Mouse (Mus musculus) lung, embryonic 14.5 days (tissue): ENCODE results near the gene Fyn. TPM values are rescaled to one million over a fixed set of nuclear protein-coding genes. Genes with fewer than 3 reads are reported as not detected.
A peak's percentile ranks its signal among the peaks of the same experiment; 100 is the strongest.

ENCODE experiments used
- ATAC-seq: fragments of 200-750 bp; cut with Nextera tagmentation; 2 replicates; pipeline ENCODE4 v1.8.0; 2017; ENCODE audit warnings: mild to moderate bottlenecking, moderate TSS enrichment, moderate library complexity; ENCODE audit not compliant: insufficient read depth
- DNase-seq: peaks from one replicate; pipeline ENCODE4 v3.0.0-alpha.2; 2015
- H3K27ac ChIP-seq: fragments of 300-500 bp; sonication (generic); 2 replicates; pipeline ENCODE4 v1.5.1; 2014; ENCODE audit warnings: low read depth, mild to moderate bottlenecking, moderate library complexity
- H3K27me3 ChIP-seq: fragments of 300-500 bp; sonication (generic); 2 replicates; pipeline ENCODE4 v1.6.1; 2014; ENCODE audit warnings: low read length, control low read depth; ENCODE audit not compliant: insufficient read depth
- H3K36me3 ChIP-seq: fragments of 300-500 bp; sonication (generic); 2 replicates; pipeline ENCODE4 v1.6.1; 2014; ENCODE audit warnings: control low read depth; ENCODE audit not compliant: insufficient read depth
- H3K4me1 ChIP-seq: fragments of 300-500 bp; sonication (generic); 2 replicates; pipeline ENCODE4 v1.6.1; 2014; ENCODE audit warnings: antibody characterized with exemption, control low read depth; ENCODE audit not compliant: insufficient read depth
- H3K4me2 ChIP-seq: fragments of 300-500 bp; sonication (generic); 2 replicates; pipeline ENCODE4 v1.6.1; 2014; ENCODE audit warnings: mild to moderate bottlenecking
- H3K4me3 ChIP-seq: fragments of 300-500 bp; sonication (generic); 2 replicates; pipeline ENCODE4 v1.5.1; 2014; ENCODE audit warnings: low read depth, low read length
- H3K9ac ChIP-seq: fragments of 300-500 bp; sonication (generic); 2 replicates; pipeline ENCODE4 v1.6.1; 2014
- H3K9me3 ChIP-seq: fragments of 300-500 bp; sonication (generic); 2 replicates; pipeline ENCODE4 v1.6.1; 2016; ENCODE audit warnings: low read depth, low read length, control low read depth
- CTCF ChIP-seq: IDR thresholded peaks from 2 replicates; pipeline ENCODE4 v1.5.1; 2016; ENCODE audit warnings: antibody characterized with exemption, low read depth
- WGBS: fragments of 180-500 bp; shearing (Covaris S2); extraction: QIAGEN DNeasy Blood & Tissue Kit; methylation state at CpG from one replicate; pipeline ENCODE4 v1.1.7; 2014; 5-methylcytosine and 5-hydroxymethylcytosine counted together
- polyA plus RNA-seq: library from polyadenylated mRNA; unstranded; fragments of >200 nt; fragmentation: Nextera tagmentation; extraction: Ambion mirVana; gene quantifications from 2 replicates; pipeline ENCODE4 v1.2.1, GENCODE M21; 2014

The Fyn gene
- polyA plus RNA-seq, 1 experiment from 2014 or later, result 30.3 TPM

GRCm38 (mm10) chr10:39532823-39533222 is 164.2 kb downstream of the Fyn start:
- ATAC-seq, result no peak

GRCm38 (mm10) chr10:39534324-39535026 is 165.8 kb downstream of the Fyn start:
- peak; percentile 81 for ATAC-seq
- peak overlapping the region; percentile 74 for H3K27ac ChIP-seq
- H3K9me3 ChIP-seq, result no peaks in the 10 kb centered on the region
- H3K27me3 ChIP-seq, result no peaks in the 10 kb centered on the region
- 38% methylated on average over 9 of the region's 9 CpGs for WGBS
- DNase-seq, result peak; percentile 80
- H3K36me3 ChIP-seq, result peaks cover 11% of the 10 kb centered on the region; the same call in 1 of the 2 replicates
- no peak overlapping the region for H3K4me3 ChIP-seq
- H3K4me2 ChIP-seq, result no peak overlapping the region
- TF ChIP-seq CTCF, result no peak
- H3K9ac ChIP-seq, result peak overlapping the region; percentile 11
- peaks cover 43% of the 10 kb centered on the region for H3K4me1 ChIP-seq

More at GRCm38 (mm10) chr10:39532823-39533222, 164.2 kb downstream of the Fyn start:
- Histone ChIP-seq H3K27me3 (no peaks in the 10 kb centered on the region), H3K4me1 (peaks cover 47% of the 10 kb centered on the region), H3K27ac (no peak overlapping the region), H3K9ac (no peak overlapping the region), H3K36me3 (peaks cover 11% of the 10 kb centered on the region; the same call in 1 of the 2 replicates), H3K9me3 (no peaks in the 10 kb centered on the region), H3K4me3 (no peak overlapping the region), H3K4me2 (no peak overlapping the region)
- no peak for DNase-seq
- 52% methylated on average over 7 of the region's 7 CpGs for WGBS
- TF ChIP-seq CTCF, result no peak

GRCm38 (mm10) chr10:39535347-39535746 is 166.7 kb downstream of the Fyn start:
- Histone ChIP-seq H3K9me3 (no peaks in the 10 kb centered on the region), H3K36me3 (peaks cover 11% of the 10 kb centered on the region; the same call in 1 of the 2 replicates), H3K9ac (no peak overlapping the region), H3K27ac (peak overlapping the region; percentile 74; the same call in 1 of the 2 replicates), H3K4me1 (peaks cover 46% of the 10 kb centered on the region), H3K4me2 (no peak overlapping the region), H3K27me3 (no peaks in the 10 kb centered on the region), H3K4me3 (no peak overlapping the region)
- WGBS, result 40% methylated on average over 3 of the region's 3 CpGs
- ATAC-seq, result no peak
- no peak for DNase-seq
- TF ChIP-seq CTCF, result no peak

DNA sequence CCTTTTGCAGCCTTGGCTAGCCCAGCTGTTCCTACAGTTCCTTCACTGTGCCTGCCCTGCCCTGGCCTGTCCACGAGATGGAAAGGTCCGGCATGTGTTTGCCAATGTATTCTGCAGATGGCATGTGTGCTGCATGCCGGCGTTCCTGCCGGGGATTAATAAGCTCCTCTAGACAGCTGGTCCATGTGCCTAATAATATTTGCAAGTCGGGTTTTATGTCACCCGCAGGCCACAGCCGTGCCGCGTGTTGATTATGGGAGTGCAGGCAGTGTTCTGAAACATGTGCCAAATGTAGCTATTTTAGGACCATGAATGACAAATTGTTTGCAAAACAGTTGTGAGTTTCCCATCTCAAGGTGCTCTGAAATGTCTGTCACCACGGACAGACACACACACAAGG is 167.6 kb downstream of the Fyn start:
- peak; percentile 52 for DNase-seq
- Histone ChIP-seq H3K4me3 (no peak overlapping the region), H3K4me1 (peaks cover 50% of the 10 kb centered on the region)

GRCm38 (mm10) chr10:39540012-39540647 is 171.5 kb downstream of the Fyn start:
- H3K4me1 ChIP-seq, result peaks cover 48% of the 10 kb centered on the region
- H3K4me2 ChIP-seq, result no peak overlapping the region
- no peak overlapping the region for H3K9ac ChIP-seq
- DNase-seq (no peak), ATAC-seq (no peak)
- no peaks in the 10 kb centered on the region for H3K27me3 ChIP-seq
- H3K4me3 ChIP-seq, result no peak overlapping the region
- no peaks in the 10 kb centered on the region for H3K9me3 ChIP-seq
- H3K27ac ChIP-seq, result 0 out of 2 replicates have a peak overlapping the region, but pooled peaks have one; percentile 24
- WGBS, result 43% methylated on average over 9 of the region's 9 CpGs
- peaks cover 12% of the 10 kb centered on the region; the same call in 1 of the 2 replicates for H3K36me3 ChIP-seq
- no peak for TF ChIP-seq CTCF

More for the DNA sequence above, 167.6 kb downstream of the Fyn start:
- no peaks in the 10 kb centered on the region for H3K27me3 ChIP-seq
- H3K36me3 ChIP-seq, result peaks cover 11% of the 10 kb centered on the region; the same call in 1 of the 2 replicates
- H3K4me2 ChIP-seq, result no peak overlapping the region
- H3K9ac ChIP-seq, result no peak overlapping the region
- peak overlapping the region; percentile 65; the same call in 1 of the 2 replicates for H3K27ac ChIP-seq
- peak; percentile 32; the same call in 1 of the 2 replicates for TF ChIP-seq CTCF
- 46% methylated on average over 11 of the region's 11 CpGs for WGBS
- ATAC-seq, result peak; percentile 17; the same call in 1 of the 2 replicates
- H3K9me3 ChIP-seq, result no peaks in the 10 kb centered on the region

DNA sequence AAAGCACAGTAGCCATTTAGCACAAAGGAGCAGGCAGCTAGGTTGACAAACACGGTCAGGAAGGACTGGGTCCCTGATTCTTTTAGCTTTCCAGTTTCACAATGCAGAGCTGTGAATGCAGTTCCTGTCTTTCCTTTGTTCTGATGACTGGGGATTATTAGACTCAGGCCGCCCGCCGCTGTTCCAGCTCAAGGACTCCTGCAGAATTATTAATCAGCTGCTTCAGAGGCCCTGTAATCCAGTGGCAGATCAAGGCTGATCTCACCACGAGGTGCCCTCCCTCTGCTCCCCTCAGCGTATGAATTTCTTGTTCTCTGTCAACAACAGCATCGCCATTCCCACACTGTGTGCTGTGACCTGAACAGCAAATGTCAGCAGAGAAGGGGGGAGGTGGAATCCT is 172.3 kb downstream of the Fyn start:
- no peaks in the 10 kb centered on the region for H3K9me3 ChIP-seq
- H3K27ac ChIP-seq, result peak overlapping the region; percentile 87
- no peak overlapping the region for H3K4me3 ChIP-seq
- peaks cover 9% of the 10 kb centered on the region; the same call in 1 of the 2 replicates for H3K36me3 ChIP-seq
- H3K4me1 ChIP-seq, result peaks cover 39% of the 10 kb centered on the region
- H3K4me2 ChIP-seq, result no peak overlapping the region
- no peaks in the 10 kb centered on the region for H3K27me3 ChIP-seq
- WGBS, result 15% methylated on average over 7 of the region's 7 CpGs
- no peak overlapping the region; the same call in 1 of the 2 replicates for H3K9ac ChIP-seq
- ATAC-seq (peak; percentile 23; the same call in 1 of the 2 replicates), DNase-seq (peak; percentile 71)
- no peak for TF ChIP-seq CTCF

- no peak overlapping the region for H3K4me3 ChIP-seq
- H3K9ac ChIP-seq, result no peak overlapping the region; the same call in 1 of the 2 replicates
- ATAC-seq (peak; percentile 25; the same call in 1 of the 2 replicates), DNase-seq (no peak)
- H3K4me1 ChIP-seq, result peaks cover 36% of the 10 kb centered on the region
- peaks cover 9% of the 10 kb centered on the region; the same call in 1 of the 2 replicates for H3K36me3 ChIP-seq
- no peak overlapping the region for H3K4me2 ChIP-seq
- 41% methylated on average over 6 of the region's 6 CpGs for WGBS
- H3K9me3 ChIP-seq, result no peaks in the 10 kb centered on the region
- peak overlapping the region; percentile 87 for H3K27ac ChIP-seq
- no peak for TF ChIP-seq CTCF
- H3K27me3 ChIP-seq, result no peaks in the 10 kb centered on the region
Observed at GRCm38 (mm10) chr10:39541451-39541874, 172.8 kb downstream of the Fyn start.
